Mouse (Mus musculus) right cerebral cortex, postnatal 4 days (tissue): Measurements from ENCODE around the gene Tmem38b.

Experiments
- DNase-seq: peaks from one replicate; pipeline ENCODE4 v3.0.0-alpha.2; 2022

The Tmem38b gene

DNA sequence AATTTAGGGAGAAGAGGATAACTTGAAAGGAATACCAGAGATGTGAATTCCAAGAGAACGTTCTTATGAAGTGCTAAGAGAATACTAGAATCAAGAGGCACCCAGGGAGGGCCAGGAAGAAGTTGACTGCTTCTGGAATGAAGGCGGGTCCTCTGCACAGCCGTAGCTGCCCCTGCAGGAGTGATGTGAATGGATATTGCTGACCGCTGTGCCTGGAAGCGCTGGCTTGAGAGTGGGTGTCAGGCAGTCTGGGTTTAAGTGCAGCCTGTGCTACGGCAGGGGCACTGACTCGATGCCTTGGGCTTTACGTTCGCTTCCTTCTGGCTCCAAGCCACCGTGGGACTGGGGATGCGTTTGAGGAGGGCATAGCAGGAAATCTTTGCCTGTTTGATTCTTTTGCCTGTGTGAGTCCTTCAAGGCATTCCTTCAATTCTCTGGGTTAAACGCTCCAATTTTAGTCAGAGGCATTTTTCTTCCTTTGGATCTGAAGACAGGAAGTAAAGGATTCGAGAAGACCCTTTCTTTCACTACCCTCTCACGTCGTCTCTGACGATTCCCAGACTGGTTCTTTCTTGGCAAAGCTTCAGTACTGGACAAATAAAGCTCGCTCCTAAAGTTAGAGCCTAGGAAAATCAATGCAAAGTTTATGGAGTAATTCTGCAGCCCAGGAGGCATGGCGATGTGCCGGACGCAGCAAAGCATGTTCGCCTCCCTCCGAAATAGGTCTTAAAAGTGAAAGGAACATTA is 60.7 kb downstream of the Tmem38b start:
- peak; percentile 40 for DNase-seq

DNA sequence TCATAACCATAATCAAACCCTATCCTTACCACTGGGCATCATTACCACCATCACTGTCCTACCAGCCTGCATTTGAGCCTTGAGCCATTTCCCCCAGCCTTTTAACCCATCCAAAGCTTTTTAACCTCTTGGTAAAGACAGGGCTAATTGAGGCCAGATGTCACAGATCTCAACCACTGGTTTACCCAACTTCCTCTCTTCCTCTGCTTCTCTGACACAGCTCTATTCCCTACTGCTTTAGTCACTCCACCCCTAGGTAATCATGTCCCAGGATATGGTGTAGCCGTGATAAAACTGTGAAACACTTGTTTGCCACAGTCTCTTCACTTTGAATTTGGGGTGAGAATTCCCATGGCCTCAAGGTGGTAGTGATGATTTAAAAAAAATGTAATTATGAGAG is 69.5 kb downstream of the Tmem38b start:
- no peak for DNase-seq

GRCm38 (mm10) chr4:53896150-53896833 is 70.4 kb downstream of the Tmem38b start:
- DNase-seq = peak; percentile 15

- no peak for DNase-seq
These were observed 74.6 kb downstream of the Tmem38b start for GRCm38 (mm10) chr4:53900386-53900971.

GRCm38 (mm10) chr4:53904335-53904734 is 78.5 kb downstream of the Tmem38b start:
- no peak for DNase-seq

- no peak for DNase-seq
These were observed 79.7 kb downstream of the Tmem38b start for GRCm38 (mm10) chr4:53905537-53905936.

GRCm38 (mm10) chr4:53907071-53907470 is 81.2 kb downstream of the Tmem38b start:
- DNase-seq = no peak
